8 mouse cellular contexts compared by ENCODE assay signal in the genomic region with DNA sequence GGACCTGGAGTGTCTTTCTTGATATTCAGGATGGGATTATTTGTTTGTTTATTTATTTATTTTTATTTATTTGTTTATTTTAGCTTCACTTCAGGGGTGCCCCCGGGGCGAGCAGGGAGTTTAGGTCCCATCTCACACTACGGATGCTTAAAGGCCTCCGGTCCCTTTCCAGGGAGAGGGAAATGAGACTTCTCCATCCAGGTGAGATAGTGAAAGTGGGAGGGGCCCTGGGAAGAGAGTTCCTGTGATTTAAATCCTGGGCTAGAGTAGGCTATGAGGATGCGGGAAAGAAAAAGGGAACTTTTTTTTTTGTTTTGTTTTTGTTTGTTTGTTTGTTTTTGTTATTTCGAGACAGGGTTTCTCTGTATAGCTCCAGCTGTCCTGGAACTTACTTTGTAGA. TPM values are rescaled to one million over a fixed set of nuclear protein-coding genes. Genes with fewer than 3 reads are reported as not detected.
DNase-seq lines count a peak whose midpoint lies in the region; ATAC-seq and TF ChIP-seq lines count a peak whose summit lies in the region.

No protein-coding gene starts in this region.

- peaks cover 9% of the 10 kb centered on the region for H3K4me1 ChIP-seq in embryonic facial prominence, embryonic 13.5 days
- no peaks in the 10 kb centered on the region for H3K4me1 ChIP-seq in intestine, postnatal 0 days (replicated peaks; ENCODE audit: control insufficient read depth, insufficient read depth, low read length)
- peaks cover 9% of the 10 kb centered on the region for H3K4me1 ChIP-seq in neural tube, embryonic 12.5 days

- no peak for DNase-seq in layer of hippocampus, adult 2 months (ENCODE audit: low spot score in 2 of 2)
- DNase-seq in layer of hippocampus, postnatal 14 days (ENCODE audit: low spot score in 2 of 2): no peak
- no peak for DNase-seq in ovary, adult 18-20 months (ENCODE audit: low spot score)
- DNase-seq in right cerebral cortex, postnatal 4 days: no peak

- WGBS in embryonic facial prominence, embryonic 13.5 days: 28% methylated on average over 6 of the region's 6 CpGs
- WGBS in intestine, postnatal 0 days: 15% methylated on average over 6 of the region's 6 CpGs
- 35% methylated on average over 6 of the region's 6 CpGs for WGBS in neural tube, embryonic 12.5 days

- no peak for TF ChIP-seq CTCF in layer of hippocampus, adult 2 months (conservative IDR thresholded peaks at IDR 0.05)
- no peak for TF ChIP-seq CTCF in intestine, postnatal 0 days (IDR thresholded peaks at IDR 0.05; ENCODE audit: low read depth)

- no peak for ATAC-seq in embryonic facial prominence, embryonic 13.5 days (ENCODE audit: insufficient number of reproducible peaks, insufficient read depth, low FRiP score, low TSS enrichment, low read depth)
- ATAC-seq in intestine, postnatal 0 days: 0 out of 2 replicates have a peak, but pooled peaks have one; percentile 34
- ATAC-seq in neural tube, embryonic 12.5 days (ENCODE audit: low FRiP score, low read depth): no peak
- ATAC-seq in cerebellum, adult (ENCODE audit: insufficient number of reproducible peaks, low FRiP score, low TSS enrichment): no peak

- H3K27me3 ChIP-seq in embryonic facial prominence, embryonic 13.5 days: no peaks in the 10 kb centered on the region
- no peaks in the 10 kb centered on the region for H3K27me3 ChIP-seq in intestine, postnatal 0 days (replicated peaks; ENCODE audit: control insufficient read depth, insufficient read depth, low read length)
- no peaks in the 10 kb centered on the region for H3K27me3 ChIP-seq in neural tube, embryonic 12.5 days (replicated peaks)

- H3K27ac ChIP-seq in layer of hippocampus, adult 2 months: peak overlapping the region; percentile 85
- H3K27ac ChIP-seq in embryonic facial prominence, embryonic 13.5 days: no peak overlapping the region
- peak overlapping the region; percentile 47; the same call in 1 of the 2 replicates for H3K27ac ChIP-seq in intestine, postnatal 0 days (ENCODE audit: low read depth, low read length)
- H3K27ac ChIP-seq in neural tube, embryonic 12.5 days: no peak overlapping the region

- peaks cover 15% of the 10 kb centered on the region for H3K36me3 ChIP-seq in embryonic facial prominence, embryonic 13.5 days
- peaks cover 14% of the 10 kb centered on the region; the same call in 1 of the 2 replicates for H3K36me3 ChIP-seq in intestine, postnatal 0 days (ENCODE audit: control insufficient read depth, insufficient read depth)
- H3K36me3 ChIP-seq in neural tube, embryonic 12.5 days: peaks cover 7% of the 10 kb centered on the region; the same call in 1 of the 2 replicates

- peak overlapping the region; percentile 63 for H3K9ac ChIP-seq in embryonic facial prominence, embryonic 13.5 days
- peak overlapping the region; percentile 28; the same call in 1 of the 2 replicates for H3K9ac ChIP-seq in intestine, postnatal 0 days (ENCODE audit: low read depth, low read length)
- H3K9ac ChIP-seq in neural tube, embryonic 12.5 days: peak overlapping the region; percentile 45; the same call in 1 of the 2 replicates

- H3K4me2 ChIP-seq in embryonic facial prominence, embryonic 13.5 days: peak overlapping the region; percentile 65
- H3K4me2 ChIP-seq in intestine, postnatal 0 days (replicated peaks; ENCODE audit: low read depth): peak overlapping the region; percentile 66
- peak overlapping the region; percentile 65 for H3K4me2 ChIP-seq in neural tube, embryonic 12.5 days (replicated peaks)

- no peaks in the 10 kb centered on the region for H3K9me3 ChIP-seq in embryonic facial prominence, embryonic 13.5 days
- no peaks in the 10 kb centered on the region for H3K9me3 ChIP-seq in intestine, postnatal 0 days (ENCODE audit: control insufficient read depth)
- no peaks in the 10 kb centered on the region for H3K9me3 ChIP-seq in neural tube, embryonic 12.5 days

- peak overlapping the region; percentile 66 for H3K4me3 ChIP-seq in layer of hippocampus, adult 2 months
- H3K4me3 ChIP-seq in embryonic facial prominence, embryonic 13.5 days: peak overlapping the region; percentile 49
- H3K4me3 ChIP-seq in intestine, postnatal 0 days (ENCODE audit: low read depth, low read length): peak overlapping the region; percentile 60
- H3K4me3 ChIP-seq in neural tube, embryonic 12.5 days: peak overlapping the region; percentile 39

RNA-seq across cellular contexts. Expression of a gene that starts 0.6 kb away (rescaled TPM):
- total RNA-seq in layer of hippocampus, adult 2 months (2021): 10 to 100 TPM; 40.2 to 42.7 TPM
- total RNA-seq in layer of hippocampus, postnatal 14 days (2021): 10 to 100 TPM; 23.1 to 25.0 TPM
- 74.8 and 79.2 TPM in 2 replicates for polyA plus RNA-seq in embryonic facial prominence, embryonic 13.5 days (2015; fragmentation: Nextera tagmentation; extraction: Ambion mirVana)
- polyA plus RNA-seq in intestine, postnatal 0 days (2015; fragmentation: Nextera tagmentation; extraction: Ambion mirVana): 394 and 398 TPM in 2 replicates
- 80.5 and 80.6 TPM in 2 replicates for polyA plus RNA-seq in neural tube, embryonic 12.5 days (2016; fragmentation: Nextera tagmentation; extraction: Ambion mirVana)

RNA-seq across cellular contexts. Expression of a gene that starts 11.0 kb away (rescaled TPM):
- 100 to 1,000 TPM; 496 to 505 TPM for total RNA-seq in layer of hippocampus, adult 2 months (2021)
- 100 to 1,000 TPM; 438 to 462 TPM for total RNA-seq in layer of hippocampus, postnatal 14 days (2021)
- polyA plus RNA-seq in embryonic facial prominence, embryonic 13.5 days (2015; fragmentation: Nextera tagmentation; extraction: Ambion mirVana): 262 and 269 TPM in 2 replicates
- polyA plus RNA-seq in intestine, postnatal 0 days (2015; fragmentation: Nextera tagmentation; extraction: Ambion mirVana): 109 and 115 TPM in 2 replicates
- 144 and 152 TPM in 2 replicates for polyA plus RNA-seq in neural tube, embryonic 12.5 days (2016; fragmentation: Nextera tagmentation; extraction: Ambion mirVana)

RNA-seq across cellular contexts. Expression of a gene that starts 14.2 kb away (rescaled TPM):
- total RNA-seq in layer of hippocampus, adult 2 months (2021): 1 to 10 TPM in 1 of 2 experiments, under 1 TPM in 1; 0.66 to 1.2 TPM
- total RNA-seq in layer of hippocampus, postnatal 14 days (2021): under 1 TPM; 0.52 to 0.71 TPM
- polyA plus RNA-seq in embryonic facial prominence, embryonic 13.5 days (2015; fragmentation: Nextera tagmentation; extraction: Ambion mirVana): not detected in 2 replicates
- 0.35 and 0.50 TPM in 2 replicates for polyA plus RNA-seq in intestine, postnatal 0 days (2015; fragmentation: Nextera tagmentation; extraction: Ambion mirVana)
- 0.23 TPM in 2 replicates for polyA plus RNA-seq in neural tube, embryonic 12.5 days (2016; fragmentation: Nextera tagmentation; extraction: Ambion mirVana)

RNA-seq across cellular contexts. Expression of a gene that starts 44.1 kb away (rescaled TPM):
- not detected for total RNA-seq in layer of hippocampus, adult 2 months (2021)
- not detected for total RNA-seq in layer of hippocampus, postnatal 14 days (2021)
- 5.2 and 9.0 TPM in 2 replicates for polyA plus RNA-seq in embryonic facial prominence, embryonic 13.5 days (2015; fragmentation: Nextera tagmentation; extraction: Ambion mirVana)
- polyA plus RNA-seq in intestine, postnatal 0 days (2015; fragmentation: Nextera tagmentation; extraction: Ambion mirVana): 3.5 TPM in 1 of 2 replicates, not detected in the other
- not detected in 2 replicates for polyA plus RNA-seq in neural tube, embryonic 12.5 days (2016; fragmentation: Nextera tagmentation; extraction: Ambion mirVana)

RNA-seq across cellular contexts. Expression of a gene that starts 53.4 kb away (rescaled TPM):
- total RNA-seq in layer of hippocampus, adult 2 months (2021): 10 to 100 TPM; 23.1 to 33.0 TPM
- 10 to 100 TPM; 22.9 to 28.3 TPM for total RNA-seq in layer of hippocampus, postnatal 14 days (2021)
- 12.3 and 14.1 TPM in 2 replicates for polyA plus RNA-seq in embryonic facial prominence, embryonic 13.5 days (2015; fragmentation: Nextera tagmentation; extraction: Ambion mirVana)
- 5.6 and 5.8 TPM in 2 replicates for polyA plus RNA-seq in intestine, postnatal 0 days (2015; fragmentation: Nextera tagmentation; extraction: Ambion mirVana)
- 6.9 and 7.7 TPM in 2 replicates for polyA plus RNA-seq in neural tube, embryonic 12.5 days (2016; fragmentation: Nextera tagmentation; extraction: Ambion mirVana)

Comparison
In these comparisons a context has a peak if more than half of its experiments do, and no peak if none do; other contexts are left out.
1. H3K27ac ChIP-seq: peak in layer of hippocampus, adult 2 months (single experiment) and intestine, postnatal 0 days (single experiment); none in embryonic facial prominence, embryonic 13.5 days (single experiment) and neural tube, embryonic 12.5 days (single experiment).
2. Peak in every context shown above with its lines, with median percentiles within 50 percentile points of each other: H3K4me3 ChIP-seq, H3K4me2 ChIP-seq and H3K9ac ChIP-seq.